Mouse (Mus musculus) kidney, postnatal 25 days (tissue): ENCODE results near the gene Trim75.

Experiments used
- DNase-seq, 2 experiments: peaks; one replicate each; pipeline ENCODE4 v3.0.0; 2021; ENCODE audit warnings: mixed read lengths in 2 of 2

Gene Trim75

GRCm38 (mm10) chr8:64942946-64943345 lies 44.7 kb downstream of the Trim75 start:
- DNase-seq: no peak

- DNase-seq: peak; percentile 71 to 88
These were observed 46.1 kb downstream of the Trim75 start for GRCm38 (mm10) chr8:64941495-64941894.

- DNase-seq: no peak
These were observed 46.6 kb downstream of the Trim75 start for GRCm38 (mm10) chr8:64941019-64941418.

DNA sequence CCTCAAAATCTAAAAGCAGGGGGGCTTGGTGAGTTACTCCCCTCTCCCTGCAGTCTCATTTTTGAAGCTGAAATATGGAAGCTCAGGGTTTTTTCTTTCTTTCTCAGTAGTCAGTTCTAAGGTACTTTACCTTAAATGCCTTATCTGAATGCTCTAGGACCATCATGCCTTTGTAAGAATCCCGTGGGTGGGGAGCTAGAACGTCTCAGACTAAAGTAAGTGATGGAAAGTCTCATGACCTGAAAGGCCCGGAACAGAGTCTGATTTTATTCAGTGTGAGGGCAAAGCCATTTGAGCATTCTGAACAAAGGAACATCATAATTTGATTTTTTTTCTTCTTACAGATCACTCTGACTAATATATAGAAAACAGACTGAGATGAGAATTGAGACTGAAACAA lies 52.6 kb downstream of the Trim75 start:
- DNase-seq: no peak
